Mouse (Mus musculus) liver, embryonic 14.5 days (tissue): ENCODE measurements around the gene Rtn4rl1. TPM values are rescaled to one million over a fixed set of nuclear protein-coding genes. Genes with fewer than 3 reads are reported as not detected.

ENCODE experiments used
- ATAC-seq: fragments of 200-750 bp; cut with Nextera tagmentation; 2 replicates; pipeline ENCODE4 v1.8.0; 2017; ENCODE audit warnings: moderate number of reproducible peaks, mild to moderate bottlenecking, moderate library complexity; ENCODE audit not compliant: insufficient read depth
- DNase-seq, 3 experiments: peaks; one replicate each; pipeline ENCODE4 v3.0.0-alpha.2; 2012 to 2013; ENCODE audit warnings: low read depth in 3 of 3, low spot score in 3 of 3
- H3K27ac ChIP-seq: fragments of 300-500 bp; sonication (generic); 2 replicates; pipeline ENCODE4 v1.5.1; 2014; ENCODE audit warnings: moderate library complexity, mild to moderate bottlenecking, control low read depth, inconsistent platforms
- H3K27me3 ChIP-seq: fragments of 300-500 bp; sonication (generic); 2 replicates; pipeline ENCODE4 v1.6.1; 2014; ENCODE audit warnings: mild to moderate bottlenecking, low read length, moderate library complexity; ENCODE audit not compliant: control insufficient read depth, insufficient read depth
- H3K36me3 ChIP-seq: fragments of 300-500 bp; sonication (generic); replicated peaks from 2 replicates; pipeline ENCODE4 v1.6.1; 2014; ENCODE audit warnings: low read depth; ENCODE audit not compliant: control insufficient read depth, insufficient read depth
- H3K4me1 ChIP-seq, 2 experiments: fragments of 200-500 bp in 1 of 2; fragments of 300-500 bp in 1 of 2; sonication (generic) in 1 of 2; replicated peaks; 2 replicates each; pipeline ENCODE4 v1.6.1; 2012 to 2014; ENCODE audit warnings: antibody characterized with exemption in 1 of 2, inconsistent platforms in 1 of 2, low read length in 1 of 2; ENCODE audit not compliant: control insufficient read depth in 2 of 2, insufficient read depth in 2 of 2
- H3K4me2 ChIP-seq: fragments of 300-500 bp; sonication (generic); 2 replicates; pipeline ENCODE4 v1.6.1; 2014; ENCODE audit warnings: low read depth, mild to moderate bottlenecking, control low read depth, moderate library complexity
- H3K4me3 ChIP-seq, 2 experiments: fragments of 200-500 bp in 1 of 2; fragments of 300-500 bp in 1 of 2; sonication (generic) in 1 of 2; 2 replicates each; pipeline ENCODE4 v1.5.1; 2012 to 2014; ENCODE audit warnings: low read depth in 2 of 2, low read length in 2 of 2, mild to moderate bottlenecking in 2 of 2, control low read depth in 1 of 2, inconsistent platforms in 1 of 2, moderate library complexity in 1 of 2; ENCODE audit not compliant: insufficient read depth in 1 of 2
- H3K9ac ChIP-seq: fragments of 300-500 bp; sonication (generic); replicated peaks from 2 replicates; pipeline ENCODE4 v1.6.1; 2014; ENCODE audit warnings: mild to moderate bottlenecking, control low read depth, moderate library complexity
- H3K9me3 ChIP-seq: fragments of 300-500 bp; sonication (generic); 2 replicates; pipeline ENCODE4 v1.6.1; 2016; ENCODE audit warnings: low read length, mixed read lengths; ENCODE audit not compliant: control insufficient read depth
- CTCF ChIP-seq: IDR thresholded peaks from 2 replicates; pipeline ENCODE4 v1.5.1; 2016; ENCODE audit warnings: antibody characterized with exemption, low read depth, control low read depth
- EP300 ChIP-seq: IDR thresholded peaks from 2 replicates; pipeline ENCODE4 v1.6.1; 2016; ENCODE audit warnings: antibody characterized with exemption, low read depth
- WGBS: fragments of 180-500 bp; shearing (Covaris S2); extraction: QIAGEN DNeasy Blood & Tissue Kit; methylation state at CpG from one replicate; pipeline ENCODE4 v1.1.7; 2014; ENCODE audit not compliant: insufficient replicate concordance; 5-methylcytosine and 5-hydroxymethylcytosine counted together
- microRNA counts: library from miRNA; unstranded; fragments of <30 nt; microRNA quantifications from one replicate; lab custom pipeline; 2016
- microRNA-seq: library from miRNA; unstranded; fragments of <30 nt; microRNA quantifications from one replicate; pipeline ENCODE4, GENCODE M21; 2016
- polyA plus RNA-seq, 2 experiments: library from polyadenylated mRNA; depleted of rRNA in 1 of 2; stranded (reverse) in 1 of 2; unstranded in 1 of 2; fragments of >200 nt; fragmentation: Nextera tagmentation in 1 of 2; extraction: Ambion mirVana in 1 of 2; gene quantifications; 2 replicates each; pipeline versions ENCODE4 v1.2.1 to v1.2.3; 2012 to 2014

The Rtn4rl1 gene
- polyA plus RNA-seq, 2 experiments, result 0.56 to 0.98 TPM

DNA sequence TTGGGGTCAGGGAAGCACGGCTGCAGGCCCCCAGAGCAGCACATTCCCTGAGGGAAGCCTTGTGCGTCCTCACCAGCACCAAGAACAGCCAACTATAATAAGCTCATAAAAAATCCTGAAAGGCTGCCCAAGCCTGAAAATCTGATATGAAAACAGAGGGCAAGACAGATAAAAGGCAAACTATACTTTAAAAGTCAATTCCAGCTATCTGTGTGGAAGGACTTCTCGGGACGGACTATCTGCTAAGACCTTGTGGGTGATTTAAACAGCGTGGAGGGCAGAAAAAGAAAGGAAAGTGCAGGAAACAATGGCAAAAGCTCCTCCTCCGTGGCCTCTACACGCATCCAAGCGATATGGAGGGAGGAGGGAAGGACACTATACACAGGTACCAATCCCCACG is 111.2 kb downstream of the Rtn4rl1 start:
- Histone ChIP-seq H3K27ac (no peak overlapping the region), H3K9ac (no peak overlapping the region), H3K9me3 (no peaks in the 10 kb centered on the region), H3K4me2 (no peak overlapping the region), H3K36me3 (peaks cover 71% of the 10 kb centered on the region), H3K4me1 (peaks cover 3 to 26% of the 10 kb centered on the region in 2 experiments; a peak in 3 of 4 replicates), H3K4me3 (no peak overlapping the region), H3K27me3 (no peaks in the 10 kb centered on the region)
- WGBS, result 52% methylated on average over 9 of the region's 9 CpGs
- TF ChIP-seq EP300 (peak; percentile 20; the same call in 1 of the 2 replicates), CTCF (no peak)
- DNase-seq, result no peak
- ATAC-seq, result no peak

DNA sequence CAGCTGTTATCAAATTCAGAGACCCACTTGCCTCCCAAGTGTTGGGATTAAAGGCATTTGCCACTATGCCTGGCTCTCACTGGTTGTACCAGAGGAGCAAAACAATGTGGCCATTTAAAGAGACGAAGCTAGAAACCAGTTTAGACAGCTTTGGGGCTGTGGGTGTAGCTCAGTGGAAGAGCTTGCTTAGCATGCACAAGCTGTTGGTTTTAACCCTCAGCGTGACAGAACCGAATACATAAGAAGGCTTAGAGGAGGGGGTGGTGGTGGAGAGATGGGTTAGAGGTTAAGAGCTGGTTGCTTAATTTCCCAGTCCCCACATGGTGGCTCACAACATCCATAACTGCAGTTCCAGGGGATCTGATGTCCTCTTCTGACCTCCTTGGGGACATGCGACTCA is 115.1 kb downstream of the Rtn4rl1 start:
- Histone ChIP-seq H3K4me1 (peaks cover 0 to 10% of the 10 kb centered on the region in 2 experiments; a peak in 1 of 4 replicates), H3K36me3 (peaks cover 79% of the 10 kb centered on the region), H3K4me3 (no peak overlapping the region), H3K27me3 (no peaks in the 10 kb centered on the region), H3K9ac (no peak overlapping the region), H3K27ac (no peak overlapping the region), H3K4me2 (no peak overlapping the region), H3K9me3 (no peaks in the 10 kb centered on the region)
- ATAC-seq, result no peak
- WGBS, result 90% methylated on average over 4 of the region's 4 CpGs
- DNase-seq, result no peak
- no peak for TF ChIP-seq CTCF
- no peak for TF ChIP-seq EP300

DNA sequence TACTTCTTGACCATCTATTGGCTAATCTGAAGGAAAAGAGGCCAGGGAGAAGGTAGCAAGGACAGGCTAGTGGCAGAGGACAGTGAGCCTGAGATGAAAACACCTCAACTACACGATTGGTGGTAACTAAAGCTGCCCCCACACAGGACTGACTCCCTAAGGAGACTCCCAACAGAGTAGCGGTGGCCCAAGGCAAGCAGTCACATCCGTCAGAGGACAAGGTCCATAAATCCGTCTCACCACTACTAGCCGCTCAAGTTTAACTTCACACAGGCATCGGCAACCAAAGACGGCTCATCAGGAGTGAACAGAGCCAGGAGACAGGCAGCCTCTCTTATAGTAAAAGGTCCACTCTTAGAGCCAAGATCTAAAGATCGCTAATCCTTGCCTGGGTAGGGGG is 117.2 kb downstream of the Rtn4rl1 start:
- Histone ChIP-seq H3K27me3 (no peaks in the 10 kb centered on the region), H3K9me3 (no peaks in the 10 kb centered on the region), H3K4me2 (no peak overlapping the region), H3K4me3 (no peak overlapping the region), H3K9ac (no peak overlapping the region), H3K36me3 (peaks cover 90% of the 10 kb centered on the region), H3K4me1 (peaks cover 0 to 4% of the 10 kb centered on the region in 2 experiments; a peak in 1 of 4 replicates), H3K27ac (no peak overlapping the region)
- DNase-seq, result no peak
- 88% methylated on average over 8 of the region's 8 CpGs for WGBS
- TF ChIP-seq CTCF, result no peak
- TF ChIP-seq EP300, result no peak
- no peak for ATAC-seq

DNA sequence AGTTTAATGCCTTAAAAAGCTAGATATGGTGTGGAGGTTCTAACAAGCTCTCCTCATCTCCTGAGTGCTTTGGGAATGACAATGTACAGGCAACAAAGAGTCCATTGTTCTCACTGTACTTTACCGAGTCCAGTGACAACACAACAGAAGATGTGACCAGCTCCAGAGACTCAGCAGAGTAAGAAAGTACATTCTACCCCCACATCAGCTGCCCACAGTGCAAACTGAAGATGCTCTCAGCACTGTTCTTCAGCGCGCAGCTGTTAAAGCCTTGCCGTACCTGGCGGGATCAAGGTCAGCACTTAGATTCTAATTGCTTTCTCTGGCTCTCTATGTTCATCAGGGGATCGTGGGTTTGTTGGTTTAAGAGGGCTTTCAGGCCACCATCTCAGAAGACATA is 118.2 kb downstream of the Rtn4rl1 start:
- Histone ChIP-seq H3K4me2 (no peak overlapping the region), H3K9ac (no peak overlapping the region), H3K9me3 (no peaks in the 10 kb centered on the region), H3K36me3 (peaks cover 86% of the 10 kb centered on the region), H3K4me1 (peaks cover 0 to 3% of the 10 kb centered on the region in 2 experiments; a peak in 1 of 4 replicates), H3K4me3 (no peak overlapping the region), H3K27ac (no peak overlapping the region), H3K27me3 (no peaks in the 10 kb centered on the region)
- 90% methylated on average over 6 of the region's 6 CpGs for WGBS
- no peak for DNase-seq
- no peak for ATAC-seq
- TF ChIP-seq CTCF (no peak), EP300 (no peak)

DNA sequence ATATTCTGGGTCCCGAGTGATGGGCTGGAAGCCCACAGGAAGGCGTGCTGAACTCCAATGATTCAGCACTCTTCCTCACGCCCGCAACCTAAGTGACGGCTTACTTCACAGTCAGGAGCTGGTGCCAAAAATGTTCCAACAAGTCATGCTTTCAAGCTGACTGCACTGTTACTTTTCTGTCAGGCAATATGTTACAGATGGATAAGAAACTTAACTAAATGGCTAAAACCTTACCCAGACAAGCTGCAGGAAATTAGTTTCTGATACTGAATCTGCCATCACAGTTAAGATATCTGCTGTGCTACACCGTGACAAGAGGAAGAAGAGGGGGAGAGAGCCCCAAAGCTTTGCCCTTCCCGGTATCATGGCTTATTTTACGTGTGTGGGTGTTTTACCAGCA is 120.3 kb downstream of the Rtn4rl1 start:
- H3K4me3 ChIP-seq, result no peak overlapping the region
- TF ChIP-seq CTCF (no peak), EP300 (peak; percentile 34; the same call in 1 of the 2 replicates)
- no peak overlapping the region for H3K4me2 ChIP-seq
- no peaks in the 10 kb centered on the region for H3K9me3 ChIP-seq
- DNase-seq, result peak; percentile 17 to 22 (median 20)
- no peaks in the 10 kb centered on the region for H3K27me3 ChIP-seq
- H3K27ac ChIP-seq, result no peak overlapping the region
- WGBS, result 28% methylated on average over 8 of the region's 8 CpGs
- no peak overlapping the region for H3K9ac ChIP-seq
- H3K4me1 ChIP-seq, result peaks cover 0 to 3% of the 10 kb centered on the region in 2 experiments; a peak in 1 of 4 replicates
- peaks cover 76% of the 10 kb centered on the region for H3K36me3 ChIP-seq
- ATAC-seq, result peak; percentile 62

MicroRNAs encoded within 50 kb of the gene (microRNA counts, 519-probe panel; counts per million panel counts)
- microRNA mmu-miR-132 (lab: Ali Mortazavi, UCI) (69.9 counts per million), microRNA mmu-miR-212 (lab: Ali Mortazavi, UCI) (69.9 counts per million)

Small RNA genes lying within 50 kb of the gene (microRNA-seq; reads per million reads assigned to microRNA genes)
- gene Mir132 (104 reads per million, percentile 47 among the genes with 10 or more reads in this experiment), gene Mir212 (8.9 reads per million, percentile 18 among the genes with 10 or more reads in this experiment)

Other genes starting within 250 kb of the Rtn4rl1 start
- 0.97 and 1.4 TPM in 2 replicates for gene Hic1, start 24.3 kb upstream of the Rtn4rl1 start, polyA plus RNA-seq (2012; rRNA removed)
- gene Hic1, start 24.3 kb upstream of the Rtn4rl1 start, polyA plus RNA-seq (2014; fragmentation: Nextera tagmentation; extraction: Ambion mirVana), result 0.28 and 0.48 TPM in 2 replicates
- 7.4 and 10.5 TPM in 2 replicates for gene Ovca2, start 14.9 kb upstream of the Rtn4rl1 start, polyA plus RNA-seq (2012; rRNA removed)
- gene Ovca2, start 14.9 kb upstream of the Rtn4rl1 start, polyA plus RNA-seq (2014; fragmentation: Nextera tagmentation; extraction: Ambion mirVana), result 14.3 and 15.3 TPM in 2 replicates
- 9.8 and 11.6 TPM in 2 replicates for gene Dph1, start 2.5 kb upstream of the Rtn4rl1 start, polyA plus RNA-seq (2012; rRNA removed)
- gene Dph1, start 2.5 kb upstream of the Rtn4rl1 start, polyA plus RNA-seq (2014; fragmentation: Nextera tagmentation; extraction: Ambion mirVana), result 9.8 and 12.1 TPM in 2 replicates
- 29.6 and 55.3 TPM in 2 replicates for gene Rpa1, start 154.5 kb downstream of the Rtn4rl1 start, polyA plus RNA-seq (2012; rRNA removed)
- gene Rpa1, start 154.5 kb downstream of the Rtn4rl1 start, polyA plus RNA-seq (2014; fragmentation: Nextera tagmentation; extraction: Ambion mirVana), result 93.2 and 102 TPM in 2 replicates
- gene Smyd4, start 154.7 kb downstream of the Rtn4rl1 start, polyA plus RNA-seq (2012; rRNA removed), result 1.8 and 2.2 TPM in 2 replicates
- 2.7 and 3.1 TPM in 2 replicates for gene Smyd4, start 154.7 kb downstream of the Rtn4rl1 start, polyA plus RNA-seq (2014; fragmentation: Nextera tagmentation; extraction: Ambion mirVana)
- gene Serpinf1, start 228.9 kb downstream of the Rtn4rl1 start, polyA plus RNA-seq (2012; rRNA removed), result 104 and 128 TPM in 2 replicates
- gene Serpinf1, start 228.9 kb downstream of the Rtn4rl1 start, polyA plus RNA-seq (2014; fragmentation: Nextera tagmentation; extraction: Ambion mirVana), result 145 and 166 TPM in 2 replicates
- 474 and 506 TPM in 2 replicates for gene Serpinf2, start 245.8 kb downstream of the Rtn4rl1 start, polyA plus RNA-seq (2012; rRNA removed)
- 304 and 336 TPM in 2 replicates for gene Serpinf2, start 245.8 kb downstream of the Rtn4rl1 start, polyA plus RNA-seq (2014; fragmentation: Nextera tagmentation; extraction: Ambion mirVana)